Mouse (Mus musculus): ENCODE measurements around the gene Lrrc28.

DNA sequence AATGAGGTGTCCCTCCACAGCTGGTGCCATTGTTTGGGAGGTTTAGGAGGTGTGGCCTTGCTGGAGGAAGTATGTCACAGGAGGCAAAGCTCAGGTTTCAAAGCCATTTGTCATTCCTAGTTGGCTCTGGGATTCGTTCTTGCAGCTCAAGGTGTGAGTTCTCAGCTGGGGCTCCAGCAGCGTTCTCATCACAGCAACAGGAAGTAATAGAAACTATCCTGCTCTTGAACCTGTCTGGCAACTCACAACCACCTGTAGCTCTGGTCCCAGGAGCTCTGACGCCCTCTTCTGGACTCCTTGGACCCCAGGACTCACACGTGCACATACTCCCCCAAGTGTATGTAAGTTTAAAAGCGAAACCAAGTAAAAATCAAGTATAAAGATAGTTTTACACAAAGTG is 15.4 kb downstream of the Lrrc28 start:
- TF ChIP-seq CTCF (IDR thresholded peaks at IDR 0.05; ENCODE audit: control insufficient read depth, insufficient read depth, insufficient read length), result no peak
- TF ChIP-seq CEBPB (IDR thresholded peaks at IDR 0.05; ENCODE audit: low read depth), result no peak
- no peak for TF ChIP-seq MAX (IDR thresholded peaks at IDR 0.05)
- TF ChIP-seq MYOG (IDR thresholded peaks at IDR 0.05; ENCODE audit: control insufficient read depth, extremely low read depth, insufficient read length), result no peak
- no peak for TF ChIP-seq USF1 (IDR thresholded peaks at IDR 0.05; ENCODE audit: low read depth)
